Mouse (Mus musculus) spleen, embryonic (tissue): ENCODE measurements around the gene Cald1.

Experiments
- CTCF ChIA-PET: fragments of 350-600 bp; sonication (Branson Sonifier 250); formaldehyde crosslinking; loops from one replicate; lab custom pipeline; 2022; lab: Charles Lee

The Cald1 gene

DNA sequence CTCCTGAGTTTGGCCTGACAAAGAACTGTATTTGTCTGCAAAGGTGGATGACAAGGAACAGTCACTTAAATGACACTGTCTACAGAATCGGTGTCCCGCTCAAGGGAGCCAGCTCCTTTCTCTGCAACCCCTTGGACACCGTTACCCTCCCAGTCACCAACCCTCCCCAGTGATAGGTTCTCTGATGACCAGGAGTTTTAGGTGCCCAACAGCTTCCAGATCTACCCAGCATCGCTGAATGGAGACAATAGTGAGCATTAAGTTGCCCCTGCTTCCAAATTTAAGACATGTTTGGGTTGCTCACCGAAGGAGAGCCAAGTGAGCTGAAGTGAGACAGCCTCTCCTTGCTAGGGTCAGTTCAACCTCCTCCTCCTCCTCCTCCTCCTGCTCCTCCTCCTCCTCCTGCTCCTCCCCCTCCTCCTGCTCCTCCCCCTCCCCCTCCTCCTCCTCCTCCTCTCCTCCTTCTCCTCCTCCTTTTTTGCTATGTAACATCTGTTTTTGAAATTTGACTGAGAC is 70.5 kb downstream of the Cald1 start:
- CTCF ChIA-PET: no interaction called here

GRCm38 (mm10) chr6:34671355-34671754 is 73.1 kb downstream of the Cald1 start:
- CTCF ChIA-PET: no interaction called here

GRCm38 (mm10) chr6:34674416-34674815 is 76.1 kb downstream of the Cald1 start:
- CTCF ChIA-PET: no interaction called here

GRCm38 (mm10) chr6:34674897-34675296 is 76.6 kb downstream of the Cald1 start:
- CTCF ChIA-PET: no interaction called here

DNA sequence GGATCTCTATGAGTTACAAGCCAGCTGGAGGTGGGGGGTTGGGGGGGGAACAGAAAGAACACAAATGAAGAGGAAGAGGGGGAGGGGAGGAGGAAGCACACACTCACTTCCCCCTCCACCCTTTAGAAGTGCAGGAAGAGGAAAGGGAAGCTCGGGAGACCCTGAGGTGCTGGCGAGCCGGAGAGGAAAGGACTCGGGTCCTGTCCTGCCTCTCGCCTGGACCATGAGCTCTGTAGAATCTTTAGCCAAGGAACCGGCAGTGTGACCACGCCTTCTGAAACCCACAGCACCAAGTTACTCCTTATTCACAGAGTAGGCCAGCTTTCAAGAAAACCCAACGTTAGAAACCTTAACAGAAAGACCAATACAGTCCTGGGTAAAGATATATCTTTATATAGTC is 83.8 kb downstream of the Cald1 start:
- CTCF ChIA-PET: no interaction called here

- CTCF ChIA-PET: interaction anchor here (0.7 kb wide), 1 partner anchor 836 kb away, joined by 3 read pairs; no protein-coding TSS in a partner anchor
Measured at GRCm38 (mm10) chr6:34684886-34685285, 86.6 kb downstream of the Cald1 start.

GRCm38 (mm10) chr6:34688971-34689370 is 90.7 kb downstream of the Cald1 start:
- CTCF ChIA-PET: no interaction called here

DNA sequence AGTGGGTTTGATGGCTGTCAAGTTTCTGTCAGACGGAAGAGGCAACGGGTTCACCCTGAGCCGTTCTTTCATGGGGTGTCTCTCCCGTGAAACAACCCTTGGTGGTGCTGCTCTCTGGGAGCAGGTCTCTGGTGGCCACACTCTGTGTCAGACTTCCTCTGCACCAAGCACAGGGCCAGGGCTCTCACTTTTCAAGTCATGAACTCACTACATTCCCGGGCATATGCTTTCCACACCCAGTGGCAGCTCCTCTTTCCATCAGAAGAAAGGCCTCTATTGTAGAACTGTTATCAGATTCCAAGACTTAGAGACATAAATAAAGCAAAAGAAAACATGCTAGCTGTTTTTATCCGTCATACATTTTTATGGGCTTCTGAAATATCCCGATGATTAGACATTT is 93.1 kb downstream of the Cald1 start:
- CTCF ChIA-PET: no interaction called here

- CTCF ChIA-PET: no interaction called here
Measured at GRCm38 (mm10) chr6:34694096-34694495, 95.8 kb downstream of the Cald1 start.

DNA sequence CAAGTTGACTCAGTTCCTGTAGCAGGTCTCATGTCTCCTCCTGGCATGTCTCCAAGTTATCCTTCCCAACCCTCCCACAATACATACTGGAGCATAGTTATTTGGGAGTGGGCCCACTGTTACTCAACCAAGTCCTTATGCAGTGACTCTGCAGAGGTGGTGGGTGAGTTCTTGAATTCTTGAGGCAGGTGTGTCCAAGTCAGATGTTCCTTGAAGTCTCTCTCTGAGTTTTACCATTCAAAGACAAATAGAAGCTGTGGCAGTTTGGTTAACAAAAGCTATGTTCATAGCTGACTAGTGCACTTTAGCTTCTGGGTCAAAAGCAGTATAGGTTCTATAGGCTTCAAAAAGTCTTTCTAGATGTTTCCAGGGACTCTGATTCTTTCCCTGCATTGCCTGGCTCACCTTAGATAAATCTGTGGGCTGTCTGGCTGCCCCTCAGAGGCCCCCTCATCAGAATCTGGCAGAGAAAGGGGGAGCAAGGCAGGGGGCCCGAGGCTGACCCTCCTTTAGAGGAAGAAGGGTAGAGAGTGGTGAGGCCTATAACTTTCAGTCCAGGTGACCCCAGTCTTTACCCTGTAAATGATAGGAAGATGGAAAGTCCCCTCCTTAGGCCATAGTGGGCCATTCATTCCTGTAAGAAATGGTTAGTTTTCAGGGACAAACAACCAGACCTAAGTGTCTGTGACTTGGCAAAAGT is 105.3 kb downstream of the Cald1 start:
- CTCF ChIA-PET: no interaction called here

- CTCF ChIA-PET: no interaction called here
Measured at GRCm38 (mm10) chr6:34707521-34707920, 109.2 kb downstream of the Cald1 start.

GRCm38 (mm10) chr6:34708650-34709265 is 110.5 kb downstream of the Cald1 start:
- CTCF ChIA-PET: no interaction called here

DNA sequence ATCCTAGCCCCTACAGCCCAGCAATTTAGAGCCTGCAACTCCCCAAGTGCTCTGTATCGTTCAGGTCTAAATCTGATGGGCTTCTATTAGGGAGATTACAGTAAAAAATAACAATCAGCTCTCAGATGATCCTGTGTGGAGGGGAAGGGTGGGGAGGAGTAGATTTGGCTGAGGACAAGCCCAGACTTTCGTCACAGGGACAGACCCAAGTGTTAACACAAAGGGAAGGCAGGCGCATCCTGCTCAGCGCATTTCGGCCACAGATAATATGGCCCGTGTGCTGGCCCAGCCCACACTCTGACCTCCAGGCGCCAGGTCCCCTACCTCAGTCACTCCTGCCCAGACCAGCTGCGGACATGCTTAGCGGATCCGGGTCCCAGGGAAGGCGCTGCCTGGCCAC is 111.0 kb downstream of the Cald1 start:
- CTCF ChIA-PET: no interaction called here

GRCm38 (mm10) chr6:34709946-34710682 is 111.8 kb downstream of the Cald1 start:
- CTCF ChIA-PET: no interaction called here

DNA sequence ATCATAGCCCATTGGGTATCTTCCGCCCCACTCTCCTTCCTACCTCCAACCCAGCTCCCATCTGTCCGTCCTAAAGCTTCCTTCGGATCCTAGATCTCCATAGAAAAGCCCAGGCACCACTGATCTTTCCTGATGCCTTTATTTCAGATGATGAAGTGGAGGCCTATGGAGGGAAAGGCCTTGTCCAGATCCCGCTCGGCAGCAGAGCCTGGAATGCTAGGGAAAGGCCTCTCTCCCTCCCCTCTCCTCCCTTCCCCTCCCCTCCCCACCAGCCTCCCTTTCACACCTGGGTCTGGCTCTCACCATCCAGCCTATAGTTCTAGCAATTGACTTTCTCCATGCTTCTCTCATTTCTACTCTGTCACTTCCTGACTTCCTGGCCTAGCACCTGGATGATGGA is 112.5 kb downstream of the Cald1 start:
- CTCF ChIA-PET: no interaction called here

DNA sequence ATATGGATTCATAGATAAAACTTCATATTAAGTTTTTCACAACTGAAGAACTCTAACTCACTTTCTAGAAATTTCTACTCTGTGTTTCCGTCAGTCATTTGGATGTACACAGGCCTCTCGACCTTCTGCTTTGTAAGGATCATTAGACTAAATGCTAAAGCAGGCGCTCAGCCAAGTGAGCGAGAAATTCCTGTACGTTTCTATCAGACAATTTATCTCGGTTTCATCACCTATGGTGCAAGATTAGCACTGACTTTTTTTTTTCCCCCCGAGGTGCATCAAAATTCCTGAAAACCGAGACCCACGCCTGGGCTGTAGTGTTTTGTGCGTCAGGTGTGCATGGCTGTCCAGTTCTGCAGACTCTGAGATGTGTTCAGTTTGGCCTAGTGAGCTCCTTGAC is 113.3 kb downstream of the Cald1 start:
- CTCF ChIA-PET: no interaction called here

DNA sequence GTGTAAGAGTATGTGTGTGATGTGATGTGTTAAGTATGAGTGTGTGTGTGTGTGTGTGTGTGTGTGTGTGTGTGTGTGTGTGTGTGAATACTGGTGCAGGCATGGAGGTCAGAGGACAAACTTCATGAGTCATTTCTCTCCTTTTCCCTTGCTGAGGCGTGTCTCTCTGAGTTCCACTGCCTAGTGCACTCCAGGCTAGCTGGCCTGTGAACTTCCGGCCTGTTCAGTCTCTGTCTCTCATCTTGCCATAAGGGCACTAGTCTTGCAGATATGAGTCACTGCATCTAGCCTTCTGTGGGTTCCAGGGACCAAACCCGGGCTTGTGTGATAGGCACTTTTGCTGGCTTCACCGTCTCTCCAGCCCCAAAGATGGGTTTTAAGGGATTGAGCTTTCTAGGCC is 114.9 kb downstream of the Cald1 start:
- CTCF ChIA-PET: no interaction called here

DNA sequence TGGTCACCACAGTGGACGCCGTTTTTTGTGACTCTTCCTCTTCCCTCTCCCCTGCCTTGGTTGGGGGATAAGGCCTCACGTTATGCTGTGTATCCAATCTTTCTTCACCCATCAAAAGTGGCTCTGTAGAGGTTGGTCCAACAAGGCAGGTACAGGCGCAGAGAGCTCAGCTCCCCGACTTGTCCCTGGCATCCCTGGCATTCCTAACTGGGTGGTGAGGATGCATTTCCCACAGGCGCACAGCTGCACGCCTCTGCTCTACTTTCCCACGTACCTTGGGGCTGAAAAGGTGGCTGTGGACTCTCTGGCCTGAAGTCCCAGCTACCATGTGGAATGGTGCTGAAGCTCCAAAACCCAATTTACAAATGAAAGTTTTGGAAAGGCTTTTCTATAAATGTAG is 115.5 kb downstream of the Cald1 start:
- CTCF ChIA-PET: no interaction called here

DNA sequence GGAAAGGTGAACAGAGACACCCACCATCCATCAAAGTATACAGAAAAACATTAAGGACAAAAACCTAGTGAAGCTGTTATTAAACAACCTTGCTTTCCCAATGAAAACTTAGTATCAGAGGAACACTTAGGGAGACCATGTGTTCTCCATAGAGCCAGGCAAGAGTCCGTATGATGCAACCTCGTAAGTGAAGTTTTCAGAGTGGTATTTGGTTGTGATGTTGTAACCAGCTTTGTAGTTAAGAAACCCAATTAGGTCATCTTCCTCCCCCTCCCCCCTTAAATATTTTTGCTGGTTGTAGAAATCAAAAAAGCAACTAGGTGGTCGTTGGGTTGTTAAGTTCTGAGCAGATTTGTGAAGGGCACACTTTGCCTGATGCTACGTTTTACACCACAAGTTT is 116.3 kb downstream of the Cald1 start:
- CTCF ChIA-PET: no interaction called here

GRCm38 (mm10) chr6:34716206-34716887 is 118.0 kb downstream of the Cald1 start:
- CTCF ChIA-PET: no interaction called here

DNA sequence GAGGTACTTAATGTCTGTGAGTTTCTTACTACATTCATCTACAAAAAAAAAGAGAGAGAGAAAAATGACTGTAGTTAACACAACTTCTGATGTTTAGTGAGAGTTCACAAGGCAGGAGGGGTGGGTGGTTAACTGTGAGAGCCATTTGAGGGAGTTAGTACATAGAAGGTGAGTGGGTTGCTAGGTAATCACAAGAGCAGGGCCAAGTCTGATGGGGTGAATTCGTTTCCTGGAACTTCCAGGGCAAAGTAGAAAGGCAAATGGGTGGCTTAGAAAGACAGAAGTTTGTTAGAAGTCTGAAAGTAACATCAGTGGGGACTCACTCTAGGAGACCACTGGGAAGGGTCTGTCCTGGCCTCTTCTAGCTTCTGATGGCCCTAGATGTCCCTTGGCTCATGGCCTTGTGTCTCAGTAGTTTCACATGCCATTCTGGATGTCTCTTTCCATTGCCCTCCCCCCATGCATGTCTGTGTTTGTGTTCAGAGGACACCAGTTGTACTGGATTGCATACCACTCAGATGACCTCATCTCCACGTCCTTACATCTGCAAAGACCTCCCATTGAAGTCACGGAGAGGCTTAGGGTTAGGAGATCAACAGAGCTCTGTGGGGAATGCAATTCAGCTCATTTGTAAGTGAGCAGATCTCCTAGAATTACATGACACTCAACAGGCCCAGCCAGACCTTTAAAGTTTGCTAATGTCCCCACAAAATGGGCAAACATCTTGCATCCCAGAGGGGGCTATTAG is 118.8 kb downstream of the Cald1 start:
- CTCF ChIA-PET: no interaction called here
